Mouse (Mus musculus): ENCODE data around the gene Olfr111. TPM values are rescaled to one million over a fixed set of nuclear protein-coding genes. Genes with fewer than 3 reads are reported as not detected.

Gene Olfr111
- total RNA-seq (2023) = not detected

GRCm38 (mm10) chr17:37507730-37508129, at the start of gene Olfr111:
TSS of gene Olfr111 (plus strand) at chr17:37508030.

DNA sequence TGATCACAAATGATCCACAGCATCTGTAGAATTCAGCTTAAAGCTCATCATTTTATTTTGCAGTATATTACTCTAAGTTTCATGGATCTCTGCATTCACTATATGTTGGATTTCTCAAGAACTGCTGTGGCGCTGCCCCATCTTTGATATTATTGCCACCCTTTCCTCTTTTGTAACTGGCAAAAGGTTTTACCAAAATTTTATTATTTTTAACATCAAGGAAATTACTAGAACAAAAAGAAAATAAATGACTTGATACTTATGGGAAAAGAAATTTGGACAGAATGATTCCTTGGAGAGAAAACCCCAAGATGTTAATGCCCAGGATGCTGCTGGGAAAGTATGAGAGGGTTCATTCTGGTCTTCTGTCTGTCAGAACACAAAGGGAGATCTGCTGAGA, 49.2 kb upstream of the Olfr111 start, which contains the start of gene Olfr109:
Gene Olfr109 (plus strand): TSS at position 301 of the 400 bp plus-strand sequence.

DNA sequence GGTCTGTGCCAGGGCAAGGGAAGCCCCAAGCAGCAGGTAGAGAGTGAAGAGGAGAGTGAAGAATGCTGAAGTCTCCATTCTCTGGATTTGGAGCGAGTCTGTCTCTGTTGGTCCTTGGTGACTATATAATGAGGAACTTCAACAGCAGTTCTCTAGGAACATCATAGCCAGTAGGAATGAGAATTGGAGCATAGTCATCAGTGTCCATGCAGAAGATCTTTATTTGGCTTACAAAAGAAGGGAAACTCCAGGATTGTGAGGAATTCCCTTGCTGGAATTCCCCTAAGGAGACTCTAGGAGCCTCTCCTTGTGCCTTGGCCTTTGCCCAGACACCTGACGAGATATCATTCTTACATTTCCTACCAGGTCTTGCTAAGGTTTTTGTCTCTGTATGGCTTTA, 24.4 kb upstream of the Olfr111 start, which contains the start of gene H2-M2:
Gene H2-M2 (minus strand): TSS at position 101 of the 400 bp plus-strand sequence.

DNA sequence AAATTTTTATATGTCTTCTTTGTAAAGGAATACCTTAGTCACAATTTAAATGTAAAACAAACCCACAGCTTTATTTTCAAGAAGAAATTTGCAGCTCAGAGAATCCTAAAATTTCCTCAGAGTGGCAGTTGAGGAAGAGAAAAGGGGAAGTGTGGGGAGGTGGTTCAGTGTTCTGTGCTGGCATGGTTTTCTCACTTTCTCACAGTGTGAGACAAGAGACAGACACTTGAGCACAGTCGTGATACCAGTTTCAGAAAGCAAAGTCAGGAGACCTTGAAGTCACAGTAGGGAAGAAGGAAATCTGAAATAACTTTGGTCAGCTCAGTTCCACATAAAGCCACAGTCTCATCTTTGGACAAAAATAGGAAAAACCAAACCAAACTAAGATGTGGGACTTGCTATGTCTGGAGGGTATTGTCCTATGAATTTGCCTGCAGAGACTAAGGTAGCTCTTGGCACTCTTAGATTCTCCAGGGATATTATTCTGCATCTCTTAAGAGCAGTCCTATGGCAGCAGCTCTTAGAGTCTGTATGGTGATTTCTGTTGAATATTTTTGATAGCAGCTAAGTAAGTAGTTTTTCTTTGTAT, 15.8 kb upstream of the Olfr111 start, which contains the start of gene Olfr110:
Gene Olfr110 (plus strand): TSS at position 539 of the 589 bp plus-strand sequence.

DNA sequence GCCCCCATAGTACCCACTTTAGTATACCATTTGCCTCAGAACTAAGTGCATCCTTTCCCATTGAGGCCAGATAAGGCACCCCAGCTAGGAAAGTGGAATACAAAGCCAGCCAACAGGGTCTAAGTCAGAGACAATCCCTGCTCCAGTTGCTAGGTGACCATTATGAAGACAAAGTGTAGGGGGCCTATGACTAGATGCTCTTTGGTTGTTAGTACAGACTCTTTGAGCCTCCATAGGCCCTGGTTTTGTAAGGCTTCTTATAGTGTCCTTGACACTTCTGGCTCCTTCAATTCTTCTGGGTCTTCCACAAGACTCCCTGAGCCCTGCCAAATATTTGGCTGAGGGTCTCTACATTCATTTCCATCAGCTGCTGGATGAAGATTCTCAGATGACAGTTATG, 61.5 kb downstream of the Olfr111 start, which contains the start of gene Olfr112:
Gene Olfr112 (minus strand): TSS at position 101 of the 400 bp plus-strand sequence.

GRCm38 (mm10) chr17:37577563-37577962, 69.7 kb downstream of the Olfr111 start, which contains the start of gene Olfr113:
TSS of gene Olfr113 (minus strand) at chr17:37577663.

Other genes starting within 250 kb of the Olfr111 start
- gene Olfr98, start 244.3 kb upstream of the Olfr111 start, total RNA-seq (2023) = not detected
- gene H2-M3, start 237.8 kb upstream of the Olfr111 start, total RNA-seq (2023) = 1 to 10 TPM; 4.0 to 5.0 TPM
- gene Olfr99, start 224.6 kb upstream of the Olfr111 start, total RNA-seq (2023) = not detected
- gene Olfr101, start 203.7 kb upstream of the Olfr111 start, total RNA-seq (2023) = not detected
- gene Olfr102, start 191.0 kb upstream of the Olfr111 start, total RNA-seq (2023) = not detected
- gene Olfr103, start 168.3 kb upstream of the Olfr111 start, total RNA-seq (2023) = not detected
- not detected for gene Olfr104-ps, start 148.4 kb upstream of the Olfr111 start, total RNA-seq (2023)
- gene Olfr105-ps, start 129.0 kb upstream of the Olfr111 start, total RNA-seq (2023) = not detected
- not detected for gene Olfr106-ps, start 117.6 kb upstream of the Olfr111 start, total RNA-seq (2023)
- gene Olfr107, start 108.8 kb upstream of the Olfr111 start, total RNA-seq (2023) = not detected
- not detected for gene Olfr108, start 62.5 kb upstream of the Olfr111 start, total RNA-seq (2023)
- not detected for gene Olfr109, start 49.1 kb upstream of the Olfr111 start, total RNA-seq (2023)
- gene H2-M2, start 24.5 kb upstream of the Olfr111 start, total RNA-seq (2023) = not detected
- gene Olfr110, start 15.6 kb upstream of the Olfr111 start, total RNA-seq (2023) = not detected
- gene Olfr112, start 61.4 kb downstream of the Olfr111 start, total RNA-seq (2023) = not detected
- not detected for gene Olfr113, start 69.6 kb downstream of the Olfr111 start, total RNA-seq (2023)
- gene Olfr114, start 84.7 kb downstream of the Olfr111 start, total RNA-seq (2023) = not detected
- not detected for gene Olfr115, start 119.1 kb downstream of the Olfr111 start, total RNA-seq (2023)
- not detected for gene Olfr116, start 119.2 kb downstream of the Olfr111 start, total RNA-seq (2023)
- gene Olfr117, start 155.8 kb downstream of the Olfr111 start, total RNA-seq (2023) = not detected
- gene Olfr118, start 159.0 kb downstream of the Olfr111 start, total RNA-seq (2023) = not detected
- not detected for gene Olfr119, start 188.5 kb downstream of the Olfr111 start, total RNA-seq (2023)
- gene Olfr120, start 213.8 kb downstream of the Olfr111 start, total RNA-seq (2023) = not detected
- not detected for gene Olfr121, start 240.8 kb downstream of the Olfr111 start, total RNA-seq (2023)